Mouse (Mus musculus) layer of hippocampus, adult 9-11 months (tissue): ENCODE measurements at regions not wholly inside any gene's neighbourhood (a gene's known extent, or its start where the extent isn't known, plus 50 kb on each side); places are given as distances from the start of the nearest gene placed in this dataset.
A peak's percentile ranks its signal among the peaks of the same experiment; 100 is the strongest.

Experiments used
- DNase-seq: peaks from one replicate; pipeline ENCODE4 v3.0.0; 2022

GRCm38 (mm10) chr19:56105452-56106091 lies 181.4 kb upstream of the Habp2 start:
- DNase-seq, result no peak

GRCm38 (mm10) chr19:56108796-56109195 lies 178.1 kb upstream of the Habp2 start:
- DNase-seq, result no peak

GRCm38 (mm10) chr19:56115552-56116284 lies 171.2 kb upstream of the Habp2 start:
- no peak for DNase-seq

GRCm38 (mm10) chr19:56116285-56116680 lies 170.7 kb upstream of the Habp2 start:
- DNase-seq, result no peak

- DNase-seq, result no peak
Observed at GRCm38 (mm10) chr19:56120723-56121122, 166.2 kb upstream of the Habp2 start.

GRCm38 (mm10) chr19:56122186-56122585 lies 164.8 kb upstream of the Habp2 start:
- DNase-seq, result no peak

GRCm38 (mm10) chr19:56131556-56131955 lies 155.4 kb upstream of the Habp2 start:
- DNase-seq, result peak; percentile 60

GRCm38 (mm10) chr19:56132911-56133562 lies 153.9 kb upstream of the Habp2 start:
- DNase-seq, result no peak

GRCm38 (mm10) chr19:56133565-56133964 lies 153.4 kb upstream of the Habp2 start:
- DNase-seq, result no peak

GRCm38 (mm10) chr19:56134081-56134818 lies 152.7 kb upstream of the Habp2 start:
- DNase-seq, result peak; percentile 43

GRCm38 (mm10) chr19:56135306-56135928 lies 151.5 kb upstream of the Habp2 start:
- DNase-seq, result no peak

- no peak for DNase-seq
Observed at GRCm38 (mm10) chr19:56140540-56140939, 146.4 kb upstream of the Habp2 start.

GRCm38 (mm10) chr19:56144221-56144620 lies 142.7 kb upstream of the Habp2 start:
- DNase-seq, result no peak

- no peak for DNase-seq
Observed at GRCm38 (mm10) chr19:56157120-56157519, 129.8 kb upstream of the Habp2 start.

GRCm38 (mm10) chr19:56162156-56162555 lies 124.8 kb upstream of the Habp2 start:
- no peak for DNase-seq

GRCm38 (mm10) chr19:56169133-56169997 lies 117.6 kb upstream of the Habp2 start:
- no peak for DNase-seq

- DNase-seq, result no peak
Observed at GRCm38 (mm10) chr19:56169998-56170274, 117.0 kb upstream of the Habp2 start.

- no peak for DNase-seq
Observed at GRCm38 (mm10) chr19:56172454-56172853, 114.5 kb upstream of the Habp2 start.

- no peak for DNase-seq
Observed at GRCm38 (mm10) chr19:56176059-56176458, 110.9 kb upstream of the Habp2 start.

GRCm38 (mm10) chr19:56177231-56177745 lies 109.6 kb upstream of the Habp2 start:
- DNase-seq, result no peak

- DNase-seq, result no peak
Observed at GRCm38 (mm10) chr19:56185756-56186155, 101.2 kb upstream of the Habp2 start.

GRCm38 (mm10) chr19:56189185-56189584 lies 97.8 kb upstream of the Habp2 start:
- no peak for DNase-seq
